Mouse (Mus musculus) midbrain, embryonic 11.5 days (tissue): ENCODE results near the gene Chd9. TPM values are rescaled to one million over a fixed set of nuclear protein-coding genes. Genes with fewer than 3 reads are reported as not detected.
A peak's percentile ranks its signal among the peaks of the same experiment; 100 is the strongest.
"Not testable (repeated sequence)": the region's sequence is repeated elsewhere in the genome, so short reads cannot be mapped to it uniquely, and the experiment has no call there.

Experiments
- ATAC-seq: fragments of 200-750 bp; cut with Nextera tagmentation; 2 replicates; pipeline ENCODE4 v1.8.0; 2017; ENCODE audit warnings: moderate TSS enrichment, moderate library complexity; ENCODE audit not compliant: low FRiP score
- DNase-seq: peaks from one replicate; pipeline ENCODE4 v3.0.0; 2015; ENCODE audit warnings: low spot score; ENCODE audit errors: missing footprints
- H3K27ac ChIP-seq: fragments of 300-500 bp; sonication (generic); 2 replicates; pipeline ENCODE4 v1.5.1; 2014; ENCODE audit warnings: low read depth, low read length
- H3K27me3 ChIP-seq: fragments of 300-500 bp; sonication (generic); 2 replicates; pipeline ENCODE4 v1.6.1; 2014; ENCODE audit warnings: mild to moderate bottlenecking, low read length, moderate library complexity, mixed read lengths; ENCODE audit not compliant: control insufficient read depth, insufficient read depth
- H3K36me3 ChIP-seq: fragments of 300-500 bp; sonication (generic); 2 replicates; pipeline ENCODE4 v1.6.1; 2014; ENCODE audit warnings: mild to moderate bottlenecking, low read length, moderate library complexity, mixed read lengths; ENCODE audit not compliant: control insufficient read depth, insufficient read depth
- H3K4me1 ChIP-seq: fragments of 300-500 bp; sonication (generic); 2 replicates; pipeline ENCODE4 v1.6.1; 2014; ENCODE audit warnings: low read length; ENCODE audit not compliant: control insufficient read depth, insufficient read depth
- H3K4me2 ChIP-seq: fragments of 300-500 bp; sonication (generic); 2 replicates; pipeline ENCODE4 v1.6.1; 2014; ENCODE audit warnings: mild to moderate bottlenecking, moderate library complexity
- H3K4me3 ChIP-seq: fragments of 300-500 bp; sonication (generic); 2 replicates; pipeline ENCODE4 v1.5.1; 2014; ENCODE audit warnings: low read depth, low read length
- H3K9ac ChIP-seq: fragments of 300-500 bp; sonication (generic); 2 replicates; pipeline ENCODE4 v1.6.1; 2014; ENCODE audit warnings: low read length
- H3K9me3 ChIP-seq: fragments of 300-500 bp; sonication (generic); 2 replicates; pipeline ENCODE4 v1.6.1; 2016; ENCODE audit warnings: low read length; ENCODE audit not compliant: control insufficient read depth
- WGBS: fragments of 180-500 bp; shearing (Covaris S2); extraction: QIAGEN DNeasy Blood & Tissue Kit; methylation state at CpG from one replicate; pipeline ENCODE4 v1.1.7; 2014; 5-methylcytosine and 5-hydroxymethylcytosine counted together
- polyA plus RNA-seq: library from polyadenylated mRNA; unstranded; fragments of >200 nt; fragmentation: Nextera tagmentation; extraction: Ambion mirVana; gene quantifications from 2 replicates; pipeline ENCODE4 v1.2.1, GENCODE M21; 2014

Gene Chd9
- polyA plus RNA-seq, 1 experiment from 2014 or later, result 35.8 TPM

DNA sequence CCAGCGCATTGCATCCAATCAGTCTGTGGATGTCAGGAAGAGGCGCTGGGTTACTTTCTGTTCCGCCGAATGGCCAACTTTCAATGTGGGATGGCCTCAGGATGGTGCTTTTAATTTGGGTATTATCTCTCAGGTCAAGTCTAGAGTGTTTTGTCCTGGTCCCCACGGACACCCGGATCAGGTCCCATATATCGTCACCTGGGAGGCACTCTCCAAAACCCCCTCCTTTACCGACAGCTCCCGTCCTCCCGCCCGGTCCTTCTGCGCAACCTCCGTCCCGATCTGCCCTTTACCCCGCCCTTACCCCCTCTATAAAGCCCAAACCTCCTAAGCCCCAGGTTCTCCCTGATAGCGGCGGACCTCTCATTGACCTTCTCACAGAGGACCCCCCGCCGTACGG lies 59.2 kb downstream of the Chd9 start:
- WGBS, result no CpG with 5 or more reads among the region's 20 CpGs
- not testable (repeated sequence) for H3K9ac ChIP-seq
- H3K4me2 ChIP-seq, result 0 out of 2 replicates have a peak overlapping the region, but pooled peaks have one; percentile 23

DNA sequence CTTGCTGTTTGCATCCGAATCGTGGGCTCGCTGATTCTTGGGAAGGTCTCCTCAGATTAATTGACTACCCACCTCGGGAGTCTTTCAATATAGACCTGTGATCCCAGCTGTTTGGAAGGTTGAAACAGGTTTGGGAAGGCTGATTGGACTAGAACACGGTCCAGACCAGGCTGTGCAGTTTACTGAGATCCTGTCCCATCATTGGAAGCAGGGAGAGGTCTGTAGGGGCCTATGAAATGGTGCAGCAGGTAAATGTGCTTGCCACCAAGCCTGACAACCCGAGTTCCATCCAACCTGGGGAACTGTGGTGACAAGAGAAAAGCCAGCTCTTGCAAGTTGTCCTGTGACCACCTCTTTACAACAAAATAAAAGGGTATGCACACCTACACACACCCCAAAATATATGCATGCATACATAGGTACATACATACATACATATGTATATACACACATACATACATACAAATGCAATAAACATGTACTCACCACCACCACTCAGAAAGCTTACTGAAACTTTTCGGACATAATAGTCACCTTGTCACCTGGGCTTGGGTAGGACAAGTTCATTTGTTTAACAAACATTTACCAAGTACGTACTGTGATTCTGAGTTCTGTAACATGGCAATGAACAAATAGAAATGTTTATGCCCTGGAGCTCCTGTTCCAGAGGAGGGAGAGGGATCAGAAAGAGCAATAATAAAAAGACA lies 63.9 kb downstream of the Chd9 start:
- Histone ChIP-seq H3K36me3 (no peaks in the 10 kb centered on the region), H3K9ac (no peak overlapping the region), H3K4me3 (no peak overlapping the region), H3K27ac (no peak overlapping the region), H3K4me1 (peaks cover 8% of the 10 kb centered on the region; the same call in 1 of the 2 replicates), H3K9me3 (no peaks in the 10 kb centered on the region), H3K4me2 (no peak overlapping the region), H3K27me3 (no peaks in the 10 kb centered on the region)
- 89% methylated on average over 8 of the region's 8 CpGs for WGBS
- DNase-seq (no peak), ATAC-seq (no peak)

More for the DNA sequence above, 59.2 kb downstream of the Chd9 start:
- not testable (repeated sequence) for DNase-seq, H3K27me3 ChIP-seq, ATAC-seq, H3K9me3 ChIP-seq, H3K4me1 ChIP-seq, H3K27ac ChIP-seq, H3K36me3 ChIP-seq
- peak overlapping the region; percentile 23; the same call in 1 of the 2 replicates for H3K4me3 ChIP-seq

DNA sequence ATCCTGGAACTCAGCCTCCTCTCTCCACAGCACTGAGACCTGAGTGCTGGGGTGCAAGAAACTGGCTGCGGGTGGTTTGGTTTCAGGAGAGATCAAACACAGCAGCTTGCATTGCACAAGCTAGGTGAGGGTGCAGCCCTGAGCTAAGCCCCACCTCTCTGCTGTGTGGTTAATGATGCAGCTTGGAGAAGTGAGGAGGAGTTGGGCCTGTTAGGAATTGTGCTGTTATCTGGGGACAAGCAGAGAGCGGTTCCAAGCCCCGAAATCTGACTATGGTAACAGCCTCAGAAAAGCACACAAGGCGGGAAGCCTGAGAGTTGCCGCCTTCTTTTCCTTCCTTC lies 64.4 kb downstream of the Chd9 start:
- 89% methylated on average over 5 of the region's 5 CpGs for WGBS
- H3K4me3 ChIP-seq, result no peak overlapping the region

GRCm38 (mm10) chr8:90894231-90894914 lies 66.2 kb downstream of the Chd9 start:
- DNase-seq, result no peak
- Histone ChIP-seq H3K4me2 (no peak overlapping the region), H3K27me3 (no peaks in the 10 kb centered on the region), H3K4me1 (peaks cover 8% of the 10 kb centered on the region; the same call in 1 of the 2 replicates), H3K9me3 (no peaks in the 10 kb centered on the region), H3K9ac (no peak overlapping the region), H3K4me3 (no peak overlapping the region), H3K36me3 (no peaks in the 10 kb centered on the region), H3K27ac (no peak overlapping the region)
- no peak for ATAC-seq
- 85% methylated on average over 14 of the region's 14 CpGs for WGBS

More for the DNA sequence above, 64.4 kb downstream of the Chd9 start:
- H3K36me3 ChIP-seq, result no peaks in the 10 kb centered on the region
- ATAC-seq (no peak), DNase-seq (no peak)
- no peak overlapping the region for H3K4me2 ChIP-seq
- H3K4me1 ChIP-seq, result peaks cover 8% of the 10 kb centered on the region; the same call in 1 of the 2 replicates
- H3K27me3 ChIP-seq, result no peaks in the 10 kb centered on the region
- H3K9me3 ChIP-seq, result no peaks in the 10 kb centered on the region
- H3K9ac ChIP-seq, result no peak overlapping the region
- no peak overlapping the region for H3K27ac ChIP-seq

DNA sequence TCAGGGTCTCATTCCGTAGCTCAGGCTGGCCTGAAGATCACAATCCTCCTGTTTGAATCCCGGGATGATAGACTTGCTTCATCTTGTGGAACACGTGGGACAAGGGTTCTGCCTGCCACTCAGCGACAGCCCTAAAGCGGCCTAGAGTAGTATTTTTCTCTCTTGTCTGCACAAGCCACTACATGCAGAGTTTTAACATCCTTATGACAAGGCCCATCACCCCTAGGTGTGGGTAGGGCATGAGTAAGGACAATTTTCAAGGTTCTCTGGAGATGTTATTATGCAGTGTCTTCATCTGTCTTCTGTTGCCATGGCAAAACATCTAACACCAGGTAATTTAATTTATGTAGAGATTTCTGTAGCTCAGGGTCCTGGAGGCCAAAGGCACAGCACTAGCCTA lies 69.2 kb downstream of the Chd9 start:
- ATAC-seq (no peak), DNase-seq (no peak)
- H3K4me3 ChIP-seq, result no peak overlapping the region
- no peaks in the 10 kb centered on the region for H3K9me3 ChIP-seq
- no peaks in the 10 kb centered on the region for H3K36me3 ChIP-seq
- H3K27me3 ChIP-seq, result no peaks in the 10 kb centered on the region
- WGBS, result 48% methylated on average over 5 of the region's 5 CpGs
- no peak overlapping the region for H3K27ac ChIP-seq
- H3K9ac ChIP-seq, result no peak overlapping the region
- no peak overlapping the region for H3K4me2 ChIP-seq
- H3K4me1 ChIP-seq, result peaks cover 8% of the 10 kb centered on the region; the same call in 1 of the 2 replicates

DNA sequence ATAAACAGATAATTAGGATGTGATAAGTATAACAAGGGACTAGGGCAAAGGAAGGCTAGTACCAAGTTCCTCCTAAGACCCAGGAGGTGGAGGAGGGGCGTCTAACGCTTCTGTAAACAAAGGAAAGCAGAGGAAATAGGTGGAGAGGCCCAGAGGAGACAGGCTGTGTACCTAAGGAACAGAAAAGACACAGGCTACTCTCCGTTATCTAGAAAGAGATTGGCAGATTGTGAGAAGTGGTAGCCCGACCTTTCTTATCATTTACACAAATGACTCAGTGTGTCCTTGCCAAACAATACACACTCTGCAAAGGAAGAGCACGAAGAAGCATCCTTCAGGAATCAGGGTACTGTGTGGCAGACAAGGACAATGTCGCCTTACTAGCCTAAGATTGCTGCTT lies 70.4 kb downstream of the Chd9 start:
- H3K36me3 ChIP-seq, result no peaks in the 10 kb centered on the region
- no peak overlapping the region for H3K9ac ChIP-seq
- H3K4me1 ChIP-seq, result peaks cover 8% of the 10 kb centered on the region; the same call in 1 of the 2 replicates
- H3K27ac ChIP-seq, result no peak overlapping the region
- no peak for DNase-seq
- 43% methylated on average over 6 of the region's 6 CpGs for WGBS
- no peaks in the 10 kb centered on the region for H3K27me3 ChIP-seq
- no peaks in the 10 kb centered on the region for H3K9me3 ChIP-seq
- H3K4me3 ChIP-seq, result no peak overlapping the region
- H3K4me2 ChIP-seq, result no peak overlapping the region
- no peak for ATAC-seq

DNA sequence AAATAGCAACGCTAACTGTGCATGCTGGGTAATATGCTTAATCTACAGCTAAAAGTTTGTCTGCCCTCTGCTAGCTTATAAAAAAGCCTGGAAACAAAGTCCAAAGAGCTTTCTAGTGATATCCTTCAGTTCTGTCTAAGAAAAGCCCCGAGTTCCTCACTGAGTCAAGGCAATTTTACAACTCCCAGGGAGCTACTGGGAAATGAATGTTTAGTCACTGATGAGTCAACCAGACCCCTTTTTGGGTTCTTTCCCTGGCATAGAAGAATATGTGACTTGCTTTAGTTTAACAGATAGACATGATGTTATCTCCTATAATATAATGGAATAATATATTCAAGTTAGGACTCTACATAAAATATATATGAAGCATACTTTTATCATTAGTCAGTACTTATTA lies 73.8 kb downstream of the Chd9 start:
- DNase-seq (no peak), ATAC-seq (no peak)
- Histone ChIP-seq H3K36me3 (no peaks in the 10 kb centered on the region), H3K4me1 (peaks cover 9% of the 10 kb centered on the region), H3K27ac (no peak overlapping the region), H3K27me3 (no peaks in the 10 kb centered on the region), H3K9me3 (no peaks in the 10 kb centered on the region), H3K9ac (no peak overlapping the region), H3K4me2 (no peak overlapping the region), H3K4me3 (no peak overlapping the region)
- WGBS, result 89% methylated on average over 2 of the region's 2 CpGs

DNA sequence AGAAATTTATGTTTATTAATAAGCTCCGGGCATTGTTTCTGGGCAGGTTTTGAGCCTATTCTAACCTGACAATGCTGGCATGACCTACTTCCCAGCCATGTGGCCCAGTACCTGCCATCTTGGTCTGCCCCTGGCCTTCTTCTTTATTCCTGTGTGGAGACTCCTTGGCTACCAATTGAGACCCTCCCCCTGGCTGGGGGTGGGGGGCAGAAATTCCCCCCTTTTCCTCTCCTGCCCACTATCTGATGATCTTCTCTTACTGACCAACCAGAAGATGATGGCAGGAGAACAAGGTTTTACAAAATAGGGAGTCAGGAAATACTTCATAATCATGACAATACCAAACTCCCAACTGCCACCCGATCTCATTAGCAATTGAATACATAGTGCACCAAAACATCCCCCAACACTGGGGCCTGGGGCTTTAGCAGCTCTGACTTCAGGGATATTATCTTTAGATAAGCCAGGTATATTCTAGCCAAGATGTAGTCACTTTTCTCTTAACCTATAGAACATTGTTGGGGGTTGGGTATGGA lies 76.1 kb downstream of the Chd9 start:
- ATAC-seq (no peak), DNase-seq (no peak)
- H3K9ac ChIP-seq, result no peak overlapping the region
- no peaks in the 10 kb centered on the region for H3K27me3 ChIP-seq
- H3K36me3 ChIP-seq, result no peaks in the 10 kb centered on the region
- no peak overlapping the region for H3K27ac ChIP-seq
- H3K4me2 ChIP-seq, result no peak overlapping the region
- no peaks in the 10 kb centered on the region for H3K9me3 ChIP-seq
- WGBS, result 73% methylated on average over 2 of the region's 2 CpGs
- H3K4me1 ChIP-seq, result peaks cover 10% of the 10 kb centered on the region
- no peak overlapping the region for H3K4me3 ChIP-seq

DNA sequence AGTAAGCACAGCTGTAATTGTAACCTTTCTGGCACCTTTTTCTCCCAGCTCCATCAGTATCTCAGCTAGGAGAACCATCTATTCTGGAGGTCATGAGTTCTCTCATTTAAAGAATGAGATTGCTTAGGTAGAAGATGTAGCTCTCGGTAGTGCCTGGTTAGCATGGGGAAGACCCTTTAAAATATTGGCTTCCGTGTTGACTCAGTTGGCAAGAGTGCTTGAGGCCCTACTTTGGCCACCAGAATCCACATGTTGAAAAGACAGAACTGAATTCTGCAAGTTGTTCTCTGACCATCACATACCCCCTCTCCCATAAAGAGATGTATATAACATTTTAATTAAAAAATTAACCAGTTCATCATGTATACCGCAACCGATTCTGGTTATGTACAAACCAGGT lies 78.8 kb downstream of the Chd9 start:
- H3K4me3 ChIP-seq, result no peak overlapping the region
- 93% methylated on average over 4 of the region's 4 CpGs for WGBS
- no peak overlapping the region for H3K9ac ChIP-seq
- DNase-seq, result no peak
- H3K4me2 ChIP-seq, result no peak overlapping the region; the same call in 1 of the 2 replicates
- H3K9me3 ChIP-seq, result no peaks in the 10 kb centered on the region
- H3K27me3 ChIP-seq, result no peaks in the 10 kb centered on the region
- no peak for ATAC-seq
- no peaks in the 10 kb centered on the region for H3K36me3 ChIP-seq
- H3K27ac ChIP-seq, result no peak overlapping the region
- peaks cover 12% of the 10 kb centered on the region for H3K4me1 ChIP-seq
